Mouse (Mus musculus) layer of hippocampus, adult 18-20 months (tissue): ENCODE results near the gene Hoxd4. TPM values are rescaled to one million over a fixed set of nuclear protein-coding genes. Genes with fewer than 3 reads are reported as not detected.

Source experiments
- DNase-seq, 2 experiments: peaks; one replicate each; pipeline ENCODE4 v3.0.0; 2022; ENCODE audit warnings: low spot score in 2 of 2
- total RNA-seq, 2 experiments: library from RNA; stranded (reverse); gene quantifications; 2 replicates each; pipeline ENCODE4 v1.2.3; 2021

Hoxd4 gene
- total RNA-seq, 2 experiments from 2014 or later: not detected

GRCm38 (mm10) chr2:74704999-74705466 is 6.7 kb upstream of the Hoxd4 start:
- DNase-seq: no peak

GRCm38 (mm10) chr2:74705467-74706089 is 6.2 kb upstream of the Hoxd4 start:
- DNase-seq: no peak

GRCm38 (mm10) chr2:74706393-74706960 is 5.3 kb upstream of the Hoxd4 start:
- no peak for DNase-seq

GRCm38 (mm10) chr2:74707599-74707998 is 4.1 kb upstream of the Hoxd4 start:
- DNase-seq: no peak

- no peak for DNase-seq
These were observed 3.1 kb upstream of the Hoxd4 start for GRCm38 (mm10) chr2:74708676-74709075.

- no peak for DNase-seq
These were observed 2.0 kb upstream of the Hoxd4 start for GRCm38 (mm10) chr2:74709465-74710419.

GRCm38 (mm10) chr2:74710929-74711543 is 693 bp upstream of the Hoxd4 start:
- DNase-seq: no peak

GRCm38 (mm10) chr2:74713239-74714150 is 1.8 kb downstream of the Hoxd4 start:
- no peak for DNase-seq

GRCm38 (mm10) chr2:74714156-74714789 is 2.5 kb downstream of the Hoxd4 start:
- DNase-seq: no peak

GRCm38 (mm10) chr2:74714881-74715280 is 3.2 kb downstream of the Hoxd4 start:
- DNase-seq: no peak

- peak; percentile 35 to 81 for DNase-seq
These were observed 3.9 kb downstream of the Hoxd4 start for GRCm38 (mm10) chr2:74715504-74716241.

- DNase-seq: no peak
These were observed 8.7 kb downstream of the Hoxd4 start for GRCm38 (mm10) chr2:74720384-74720783.

GRCm38 (mm10) chr2:74720955-74721491 is 9.3 kb downstream of the Hoxd4 start:
- no peak for DNase-seq

- DNase-seq: no peak
These were observed 10.2 kb downstream of the Hoxd4 start for GRCm38 (mm10) chr2:74721882-74722281.

GRCm38 (mm10) chr2:74722949-74723348 is 11.2 kb downstream of the Hoxd4 start:
- no peak for DNase-seq

- DNase-seq: no peak
These were observed 12.7 kb downstream of the Hoxd4 start for GRCm38 (mm10) chr2:74724244-74725015.

GRCm38 (mm10) chr2:74725171-74725570 is 13.4 kb downstream of the Hoxd4 start:
- DNase-seq: no peak

GRCm38 (mm10) chr2:74726551-74726950 is 14.8 kb downstream of the Hoxd4 start, which contains the start of gene Gm28230:
TSS of gene Gm28230 (plus strand) at chr2:74726728.
- DNase-seq: no peak
